Mouse (Mus musculus): Measurements from ENCODE around the gene Acot2.
"Not testable (repeated sequence)": the region's sequence is repeated elsewhere in the genome, so short reads cannot be mapped to it uniquely, and the experiment has no call there.

Acot2 gene

DNA sequence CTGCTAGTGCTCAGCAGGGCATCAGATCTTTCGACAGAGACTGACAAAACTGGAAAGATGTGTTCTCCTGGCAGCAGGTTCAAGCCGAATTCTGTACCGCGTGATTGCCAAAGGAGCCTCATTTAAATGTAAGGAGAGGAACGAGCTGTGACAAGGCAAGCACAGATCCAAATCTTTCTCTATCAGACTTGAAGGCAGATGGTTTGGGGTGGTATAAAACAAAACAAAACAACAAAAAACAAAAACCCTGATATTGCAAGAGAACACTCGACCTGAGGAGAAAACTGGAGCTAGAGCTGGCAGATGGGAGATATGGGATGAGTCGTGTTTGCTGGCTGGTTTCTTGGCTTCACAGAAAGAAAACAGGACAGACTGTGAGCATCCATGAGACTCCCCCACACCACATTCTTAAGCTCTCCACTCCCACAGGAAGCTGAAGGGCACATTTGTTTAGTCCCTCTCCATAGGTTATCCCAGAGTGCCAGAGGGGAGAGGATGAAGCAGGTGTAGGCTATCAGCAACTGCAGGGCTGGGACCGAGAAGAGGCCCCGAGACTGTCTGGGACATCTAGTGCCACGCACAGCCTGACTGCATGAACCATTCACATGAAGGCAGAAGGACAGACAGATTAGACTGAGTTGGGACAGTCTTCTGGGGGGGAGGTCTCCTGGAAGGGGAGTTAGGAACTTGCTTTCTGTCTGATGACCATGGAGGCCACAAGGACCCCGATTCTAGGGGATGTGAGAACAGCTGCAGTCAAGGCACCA, 10.9 kb downstream of the Acot2 start:
- no peak for DNase-seq (ENCODE audit: low spot score)

DNA sequence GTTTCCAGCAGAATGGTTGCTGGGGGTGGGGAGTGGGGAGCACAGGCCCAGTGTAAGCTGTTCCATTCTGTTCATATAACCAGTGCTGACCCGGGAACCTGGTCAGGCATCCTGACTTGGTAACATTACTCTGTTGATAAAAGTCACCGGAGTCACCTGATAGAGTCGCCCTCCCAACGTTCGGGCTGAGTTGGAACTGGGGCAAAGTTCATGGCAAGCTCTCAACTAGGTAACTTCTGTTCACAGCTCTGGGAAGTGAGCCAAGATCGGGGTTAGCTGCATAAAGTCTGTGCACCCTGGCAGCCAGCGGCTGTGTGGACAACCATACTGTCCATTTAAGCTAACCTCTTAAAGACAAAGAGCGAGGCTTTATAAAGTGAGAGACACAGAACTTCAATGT, 11.6 kb downstream of the Acot2 start:
- DNase-seq (ENCODE audit: low spot score) = peak; percentile 58

DNA sequence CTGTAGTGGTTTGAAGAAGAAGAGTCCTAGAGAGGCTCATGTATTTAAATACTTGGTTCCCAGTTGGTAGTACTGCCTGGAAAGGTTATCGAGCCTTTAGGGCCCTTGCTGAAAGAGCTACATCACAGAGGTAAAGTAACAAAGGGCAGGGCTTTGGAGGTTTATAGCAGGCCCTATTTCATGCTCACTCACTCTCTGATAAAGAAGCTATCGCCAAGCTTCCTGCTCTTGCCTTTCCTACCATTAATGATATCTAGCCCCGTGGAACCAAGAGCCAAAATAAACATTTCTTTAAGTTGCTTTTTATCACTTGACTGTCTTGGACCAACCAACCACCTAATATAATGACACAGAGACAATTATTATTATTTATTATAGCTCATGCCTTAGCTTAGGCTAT, 12.8 kb downstream of the Acot2 start:
- DNase-seq (ENCODE audit: low spot score) = no peak

DNA sequence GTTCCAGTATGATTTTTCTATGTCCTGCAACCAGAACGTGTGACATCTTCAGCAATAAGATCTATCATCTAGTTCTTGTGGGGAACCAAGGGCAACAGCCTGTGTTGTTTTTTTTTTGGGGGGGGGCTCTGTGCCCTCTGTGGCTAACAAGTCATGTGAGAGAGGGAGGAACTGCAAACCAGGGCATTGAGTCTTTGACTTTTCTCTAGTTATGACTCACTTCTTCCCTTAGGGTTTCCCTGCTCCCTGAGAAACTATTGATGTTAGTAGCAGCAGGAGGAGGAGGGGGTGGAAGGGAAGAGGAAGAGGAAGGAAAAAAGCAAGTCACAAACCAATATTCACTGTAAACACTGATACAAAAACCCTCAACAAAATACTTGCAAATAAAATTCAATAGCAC, 16.2 kb downstream of the Acot2 start:
- DNase-seq (ENCODE audit: low spot score) = no peak

DNA sequence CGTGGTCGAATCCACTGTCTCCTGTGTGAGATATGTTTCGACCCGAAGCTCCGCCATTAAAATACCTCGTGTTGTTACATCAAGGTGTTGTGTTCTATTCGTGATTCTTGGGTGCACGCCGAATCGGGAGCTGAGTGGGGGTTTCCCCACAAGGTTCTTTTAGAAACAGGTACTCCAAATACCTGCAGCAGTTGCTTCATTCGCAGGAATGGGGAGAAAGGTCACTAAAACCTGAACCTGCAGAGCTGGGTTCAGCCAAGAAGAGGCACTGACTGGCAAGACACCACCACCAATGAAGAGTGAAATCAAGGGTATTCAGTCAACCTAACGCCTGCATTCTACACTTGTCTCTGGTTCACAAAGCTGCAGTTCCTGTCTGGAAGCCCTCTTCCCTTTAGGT, 20.6 kb downstream of the Acot2 start:
- DNase-seq (ENCODE audit: low spot score) = no peak

DNA sequence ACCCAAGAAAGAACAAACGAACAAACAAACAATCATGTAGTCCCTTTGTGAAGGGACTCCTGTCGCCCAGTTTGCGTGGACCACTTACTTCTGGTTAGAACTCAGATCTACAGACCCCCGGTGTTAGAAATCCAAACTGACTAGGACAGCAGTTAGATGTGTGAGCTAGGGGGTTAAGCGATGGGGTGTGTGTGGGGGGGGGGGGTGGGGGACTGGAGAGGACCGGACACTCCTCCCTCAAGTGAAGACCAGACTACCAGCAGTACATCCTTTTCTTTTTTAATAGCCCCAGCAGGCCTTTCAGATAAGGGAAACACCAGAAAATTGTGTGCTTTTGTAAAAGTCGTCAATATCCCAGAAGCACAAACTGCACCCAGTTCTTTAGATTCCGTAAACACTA, 21.1 kb downstream of the Acot2 start:
- no peak for DNase-seq (ENCODE audit: low spot score)

DNA sequence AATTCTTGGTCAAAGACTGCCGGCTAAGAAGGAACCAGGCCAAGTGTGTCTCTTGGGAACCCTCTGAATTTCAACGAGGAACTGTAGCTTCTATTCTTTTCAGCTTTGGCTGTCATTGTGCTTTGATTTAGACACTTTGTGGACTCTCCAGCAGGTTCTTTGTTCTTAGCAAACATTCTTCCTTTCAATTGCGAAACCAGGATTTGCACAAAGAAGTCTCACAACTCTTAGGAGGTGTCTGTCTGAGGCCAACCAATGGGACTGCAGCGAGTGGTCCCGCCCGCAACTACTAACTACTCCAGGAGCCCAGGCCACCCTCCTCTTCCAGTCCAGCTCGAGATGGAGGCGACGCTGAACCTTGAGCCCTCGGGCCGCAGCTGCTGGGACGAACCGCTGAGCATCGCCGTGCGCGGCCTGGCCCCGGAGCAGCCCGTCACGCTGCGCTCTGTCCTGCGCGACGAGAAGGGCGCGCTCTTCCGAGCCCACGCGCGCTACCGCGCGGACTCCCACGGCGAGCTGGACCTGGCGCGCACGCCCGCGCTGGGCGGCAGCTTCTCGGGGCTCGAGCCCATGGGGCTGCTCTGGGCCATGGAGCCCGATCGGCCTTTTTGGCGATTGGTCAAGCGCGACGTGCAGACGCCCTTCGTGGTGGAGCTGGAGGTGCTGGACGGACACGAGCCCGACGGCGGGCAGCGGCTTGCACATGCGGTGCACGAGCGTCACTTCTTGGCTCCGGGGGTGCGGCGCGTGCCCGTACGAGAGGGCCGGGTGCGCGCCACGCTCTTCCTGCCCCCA, 21.7 kb downstream of the Acot2 start, which contains the start of gene Acot1:
Acot1 (plus strand) TSS at position 320 of the 795 bp plus-strand sequence.
- peak; percentile 52 for DNase-seq (ENCODE audit: low spot score)

DNA sequence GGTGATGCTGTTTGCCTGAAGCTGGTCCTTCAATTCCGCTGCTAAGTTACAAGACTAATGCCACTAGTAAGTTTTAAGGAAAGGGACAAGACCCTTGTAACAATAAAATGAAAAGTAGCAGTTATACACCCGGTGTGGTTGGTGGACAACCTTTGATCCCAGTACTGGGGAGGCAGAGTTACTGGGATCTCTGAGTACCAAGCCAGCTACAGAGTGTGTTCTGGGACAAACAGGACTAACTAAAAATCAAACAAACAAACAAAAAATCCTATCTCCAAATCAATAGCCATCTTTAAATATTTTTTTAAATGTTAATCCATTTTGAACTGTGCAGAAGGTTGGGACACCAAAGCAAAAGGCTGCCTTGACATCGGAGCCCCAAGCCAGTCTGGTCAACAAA, 22.5 kb downstream of the Acot2 start:
- DNase-seq (ENCODE audit: low spot score) = no peak

DNA sequence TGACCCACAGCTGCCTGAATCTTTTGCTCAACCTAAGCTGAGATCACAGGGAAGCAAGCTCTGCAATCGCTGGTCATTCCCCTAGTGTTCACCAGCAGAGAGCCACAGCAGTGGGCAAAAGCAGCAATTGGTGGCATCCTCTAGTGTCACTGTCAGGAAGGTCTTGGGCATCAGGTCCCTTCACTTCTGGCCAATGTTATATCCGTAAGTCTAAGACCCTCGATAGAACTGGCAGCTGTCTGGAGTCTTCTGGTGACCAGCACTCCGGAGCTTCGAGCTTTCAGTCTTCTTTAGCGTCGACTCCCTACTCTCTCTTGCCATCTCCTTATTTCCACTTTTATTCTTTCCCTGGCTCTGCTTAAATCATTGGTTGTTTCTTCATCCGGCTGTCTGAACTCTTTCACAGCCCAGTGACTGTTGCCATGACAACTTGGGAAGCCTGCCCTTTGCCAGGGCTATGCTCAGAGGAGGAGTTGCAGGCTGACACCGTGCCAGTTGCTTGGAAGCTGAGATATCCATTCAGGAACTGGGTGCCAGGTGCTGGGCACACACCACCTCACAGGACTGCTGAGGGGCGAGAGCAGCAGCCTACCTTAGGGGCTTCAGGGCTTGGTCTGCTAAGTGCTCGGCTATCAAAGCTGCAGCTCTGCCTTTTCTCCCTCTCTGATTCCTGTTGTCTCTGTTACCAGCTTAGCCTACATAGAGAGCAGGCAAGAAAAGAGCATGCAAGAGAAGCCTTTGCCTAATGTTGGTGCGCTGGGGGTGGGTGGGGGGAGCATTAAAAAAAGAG, 23.8 kb downstream of the Acot2 start:
- DNase-seq (ENCODE audit: low spot score) = no peak

DNA sequence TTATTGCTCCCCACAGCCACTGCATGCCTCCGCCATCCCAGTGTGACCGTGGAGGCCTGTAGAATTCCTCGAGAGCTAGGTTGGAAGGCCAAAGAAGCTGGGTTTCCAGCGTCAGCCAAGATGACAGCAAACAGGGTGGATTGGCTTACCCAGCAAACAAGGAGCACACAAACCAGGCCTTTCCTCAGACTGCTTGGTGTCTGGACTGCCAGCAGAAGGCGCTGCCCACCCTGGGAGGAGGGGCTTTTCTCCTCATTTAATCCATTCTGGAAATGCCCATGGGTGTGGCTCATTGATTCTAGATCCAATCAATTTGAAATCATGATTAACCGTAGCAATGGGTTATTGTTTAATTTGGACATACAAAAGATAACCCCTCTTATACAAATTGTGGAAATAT, 25.5 kb downstream of the Acot2 start:
- no peak for DNase-seq (ENCODE audit: low spot score)

DNA sequence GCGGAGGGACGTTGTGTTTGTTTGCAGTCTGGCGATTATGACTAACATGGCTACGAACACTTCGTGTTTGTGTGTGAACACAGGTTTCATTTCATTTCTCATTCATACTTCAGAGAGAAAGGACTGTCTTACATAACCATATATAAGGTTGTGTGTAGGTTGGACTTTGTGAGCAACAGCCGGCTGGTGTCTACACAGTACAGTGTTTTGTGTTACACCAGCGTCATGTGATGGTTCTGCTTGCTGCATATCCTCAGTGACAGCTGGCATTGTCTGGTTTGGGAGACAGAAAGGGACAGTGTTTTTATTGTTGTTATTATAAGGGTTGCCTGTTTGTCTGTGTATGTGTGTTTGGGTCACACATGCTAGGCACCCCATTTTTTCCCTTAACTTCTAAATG, 26.0 kb downstream of the Acot2 start:
- DNase-seq (ENCODE audit: low spot score) = no peak

DNA sequence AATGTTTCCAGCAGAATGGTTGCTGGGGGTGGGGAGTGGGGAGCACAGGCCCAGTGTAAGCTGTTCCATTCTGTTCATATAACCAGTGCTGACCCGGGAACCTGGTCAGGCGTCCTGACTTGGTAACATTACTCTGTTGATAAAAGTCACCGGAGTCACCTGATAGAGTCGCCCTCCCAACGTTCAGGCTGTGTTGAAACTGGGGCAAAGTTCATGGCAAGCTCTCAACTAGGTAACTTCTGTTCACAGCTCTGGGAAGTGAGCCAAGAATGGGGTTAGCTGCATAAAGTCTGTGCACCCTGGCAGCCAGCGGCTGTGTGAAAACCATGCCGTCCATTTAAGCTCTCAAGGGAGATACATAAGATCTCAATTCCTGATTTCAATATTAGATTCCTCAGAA, 32.9 kb downstream of the Acot2 start:
- peak; percentile 64 for DNase-seq (ENCODE audit: low spot score)

DNA sequence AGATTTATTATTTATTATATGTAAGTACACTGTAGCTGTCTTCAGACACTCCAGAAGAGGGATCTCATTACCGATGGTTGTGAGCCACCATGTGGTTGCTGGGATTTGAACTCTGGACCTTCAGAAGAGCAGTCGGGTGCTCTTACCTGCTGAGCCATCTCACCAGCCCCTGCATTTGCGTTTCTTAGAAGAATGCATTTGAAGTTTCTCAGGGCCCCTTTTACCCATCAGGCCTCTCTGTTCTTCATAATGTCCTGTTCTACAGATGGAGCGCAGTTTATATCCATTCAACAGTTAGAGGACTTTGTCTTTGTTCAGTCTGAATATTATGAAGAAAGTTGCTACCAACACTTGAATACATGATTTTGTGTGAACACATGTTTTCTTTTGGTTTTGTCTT, 34.6 kb downstream of the Acot2 start:
- not testable (repeated sequence) for DNase-seq (ENCODE audit: low spot score)

DNA sequence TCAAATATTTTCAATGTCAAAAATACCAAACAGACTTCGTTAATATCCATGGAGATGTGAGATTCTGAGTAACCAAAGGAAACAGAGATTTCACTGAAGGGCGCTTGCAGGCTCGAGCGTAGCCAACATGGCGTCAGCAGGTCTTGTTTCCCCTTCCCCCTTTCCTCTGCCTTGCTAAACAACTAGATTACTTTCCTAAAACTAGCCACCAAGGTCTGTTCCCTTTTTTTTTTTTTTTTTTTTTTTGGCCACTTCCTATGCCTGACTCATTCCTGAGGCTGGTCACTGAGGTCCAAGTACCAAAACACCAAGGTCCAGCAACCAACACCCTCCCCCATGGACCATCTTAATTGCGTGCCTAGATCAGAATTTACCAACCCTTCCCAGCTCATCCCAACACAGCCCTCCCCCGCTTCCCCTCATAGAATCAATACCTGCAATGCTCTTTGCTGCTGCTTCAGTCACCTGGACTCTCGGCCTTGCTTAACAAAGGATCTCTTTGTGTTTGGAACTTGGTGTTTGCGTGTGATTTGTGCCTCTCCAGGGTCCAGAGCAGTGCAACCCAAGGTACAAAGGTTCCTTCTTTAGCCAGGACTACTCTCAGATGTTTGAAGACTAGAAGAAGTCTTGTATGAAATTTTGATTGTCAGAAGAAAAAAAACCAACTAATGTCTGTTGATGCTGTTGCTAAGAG, 35.5 kb downstream of the Acot2 start:
- DNase-seq (ENCODE audit: low spot score) = no peak

DNA sequence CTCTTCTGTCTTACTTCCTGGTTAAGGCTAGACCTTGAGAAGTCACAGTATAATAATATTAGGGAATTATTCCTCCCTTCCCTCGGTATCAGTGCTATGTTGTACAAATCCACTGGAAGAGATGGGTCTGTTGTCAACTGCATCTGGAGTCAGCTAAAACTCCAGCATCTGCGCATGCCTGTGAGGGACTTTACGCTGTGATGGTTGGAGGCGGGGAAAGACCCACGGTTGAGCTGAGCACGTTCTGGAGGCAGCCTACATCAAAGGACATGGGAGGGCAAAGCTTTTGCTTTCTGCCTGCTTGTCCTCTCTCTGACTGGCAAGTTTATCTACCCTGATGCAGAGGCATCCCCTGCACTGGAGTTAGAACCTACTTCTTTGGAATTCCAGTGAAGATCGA, 38.2 kb downstream of the Acot2 start:
- no peak for DNase-seq (ENCODE audit: low spot score)

DNA sequence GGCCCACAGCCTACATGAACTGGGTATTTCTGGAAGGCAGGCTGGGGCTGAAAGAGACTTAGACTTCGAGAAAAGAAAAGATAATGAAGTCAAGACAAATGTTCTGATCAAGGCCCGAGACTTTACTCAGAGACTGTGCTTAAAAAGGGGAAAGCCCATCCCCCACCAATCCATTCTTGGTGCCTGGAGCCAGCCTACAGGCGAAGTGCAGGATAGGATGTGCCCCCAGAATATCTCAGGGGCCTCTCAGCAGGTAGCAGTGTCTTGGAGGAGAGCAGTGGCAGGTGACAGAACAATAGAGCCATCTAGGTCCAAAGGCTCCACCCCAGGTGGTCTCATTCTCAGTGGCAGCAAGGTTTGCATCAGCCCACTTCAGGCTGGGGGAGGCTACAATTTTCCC, 40.7 kb downstream of the Acot2 start:
- DNase-seq (ENCODE audit: low spot score) = not testable (repeated sequence)

DNA sequence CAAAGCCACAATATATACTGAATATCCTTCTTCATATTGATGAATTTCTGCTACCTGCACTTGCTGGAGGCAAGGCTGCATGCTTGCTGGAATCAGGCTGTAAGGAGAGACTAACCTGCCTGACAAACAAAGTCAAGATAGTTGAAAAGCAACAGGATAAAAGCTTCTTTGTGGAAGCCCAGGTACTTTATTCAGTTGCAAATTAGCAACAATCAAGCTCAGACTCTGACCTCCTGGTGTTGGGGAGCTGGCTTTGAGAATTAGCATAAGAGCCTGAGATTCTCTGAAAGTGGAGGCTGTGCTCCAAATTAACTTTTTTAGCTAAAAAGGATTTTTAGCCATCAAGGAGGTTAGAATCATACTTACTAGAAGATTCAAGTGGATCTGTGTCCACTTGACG, 41.4 kb downstream of the Acot2 start:
- not testable (repeated sequence) for DNase-seq (ENCODE audit: low spot score)

DNA sequence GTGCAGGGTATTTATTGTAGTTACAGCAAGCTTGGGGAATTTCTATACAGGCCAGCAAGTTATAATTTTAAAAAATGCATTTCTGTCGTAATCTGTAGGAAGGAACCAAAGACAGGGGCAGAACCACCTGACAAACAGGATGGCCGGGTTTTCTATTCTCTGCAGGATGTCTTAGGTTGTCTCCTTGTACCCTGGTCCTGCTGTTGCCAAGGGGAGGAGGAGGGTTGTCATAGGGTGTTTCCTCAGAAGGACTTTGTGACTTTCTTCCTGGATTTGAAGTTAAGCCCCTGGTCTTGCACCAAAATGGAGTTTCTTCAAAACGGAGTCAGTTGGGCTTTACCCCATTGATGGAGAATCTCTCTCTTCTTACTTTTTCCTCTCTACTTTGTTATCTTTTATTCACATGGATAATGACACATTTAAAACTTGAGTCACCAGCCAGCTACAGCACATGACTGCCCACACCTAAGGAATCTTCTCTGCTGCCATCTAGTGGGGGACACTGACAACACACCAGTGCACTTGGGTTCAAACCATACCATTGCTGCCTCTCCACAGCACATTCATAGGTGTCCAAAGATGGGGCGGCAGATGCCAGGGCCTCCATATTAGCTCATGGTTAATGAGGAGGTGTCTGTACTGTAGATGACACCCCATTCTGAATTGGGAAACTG, 43.1 kb downstream of the Acot2 start:
- DNase-seq (ENCODE audit: low spot score) = peak; percentile 81

DNA sequence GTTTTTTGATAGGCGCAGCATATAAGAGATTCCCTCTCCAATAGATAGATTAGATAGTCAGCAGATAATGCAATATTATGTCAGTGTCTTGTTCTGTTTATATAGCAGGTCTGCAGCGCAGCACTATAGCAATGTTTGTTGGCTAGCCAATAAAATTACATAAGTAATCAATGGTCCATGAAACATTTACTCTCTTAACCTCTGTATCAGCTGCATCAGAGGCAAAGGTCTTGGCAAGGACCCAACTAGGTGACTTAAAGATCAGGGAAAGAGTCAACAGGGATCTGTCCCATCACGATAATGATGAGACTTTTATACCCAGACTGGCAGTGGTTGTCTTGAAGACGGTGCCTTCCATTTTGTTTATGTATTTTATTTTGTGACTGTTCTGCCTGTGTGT, 45.2 kb downstream of the Acot2 start:
- DNase-seq (ENCODE audit: low spot score) = no peak

DNA sequence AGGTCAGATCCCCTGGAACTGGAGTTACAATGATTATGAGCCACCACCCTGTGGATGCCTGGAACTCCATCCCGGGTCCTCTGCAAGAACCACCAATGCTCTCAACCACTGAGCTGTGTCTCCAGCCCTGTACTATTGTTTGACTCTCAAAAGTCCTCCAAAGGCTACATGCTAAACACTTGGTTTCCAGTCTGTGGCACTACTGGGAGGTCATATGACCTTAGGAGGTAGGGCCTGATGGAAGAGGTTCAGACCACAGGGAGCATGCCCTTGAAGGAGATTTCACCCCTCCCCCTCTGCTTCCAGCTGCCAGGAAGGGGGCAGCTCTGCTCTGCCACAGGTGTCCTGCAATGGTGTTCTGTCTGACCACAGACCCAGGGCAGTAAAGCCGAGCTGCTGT, 45.6 kb downstream of the Acot2 start:
- DNase-seq (ENCODE audit: low spot score) = not testable (repeated sequence)

DNA sequence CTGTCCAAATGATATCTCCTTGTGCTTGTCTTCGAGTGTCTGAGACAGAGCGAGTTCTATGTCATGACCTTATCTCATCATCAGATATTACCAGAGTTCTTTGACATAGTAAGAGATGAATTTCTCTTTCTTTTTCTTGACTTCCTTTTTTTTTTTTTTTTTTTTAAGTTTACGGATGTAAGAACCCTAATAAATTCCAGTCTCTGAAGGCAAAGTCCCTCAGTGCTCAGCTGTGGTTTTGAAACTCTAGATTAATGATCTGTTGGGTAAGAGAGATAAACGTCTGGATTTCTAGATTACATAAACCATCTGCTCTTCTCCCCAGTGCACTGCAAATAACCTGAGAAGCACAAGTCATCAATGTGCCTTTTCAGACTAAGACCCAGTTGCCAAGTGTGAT, 46.4 kb downstream of the Acot2 start:
- no peak for DNase-seq (ENCODE audit: low spot score)

DNA sequence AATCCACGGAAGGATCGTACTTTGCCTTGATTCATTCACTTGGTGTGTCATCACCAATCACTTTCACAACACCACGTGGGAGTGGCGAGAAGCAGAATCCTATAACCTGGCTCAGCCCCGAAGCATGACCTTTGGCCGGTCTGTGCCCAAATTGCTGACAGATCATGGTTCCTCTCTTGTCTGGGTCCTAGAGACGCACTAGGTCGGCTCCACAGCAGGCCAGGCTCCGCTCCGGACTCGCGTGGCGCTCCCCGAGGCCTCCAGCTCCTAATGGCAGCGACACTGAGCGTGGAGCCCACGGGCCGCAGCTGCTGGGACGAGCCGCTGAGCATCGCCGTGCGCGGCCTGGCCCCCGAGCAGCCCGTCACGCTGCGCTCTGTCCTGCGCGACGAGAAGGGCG, 50.6 kb downstream of the Acot2 start, which contains the start of gene Acot4:
Acot4 (plus strand) TSS at position 139 of the 400 bp plus-strand sequence.
- DNase-seq (ENCODE audit: low spot score) = peak; percentile 16
